Mouse (Mus musculus): ENCODE data around the gene Hoxa3. TPM values are rescaled to one million over a fixed set of nuclear protein-coding genes. Genes with fewer than 3 reads are reported as not detected.

Gene Hoxa3
- polyA plus RNA-seq, 1 experiment, result not detected

DNA sequence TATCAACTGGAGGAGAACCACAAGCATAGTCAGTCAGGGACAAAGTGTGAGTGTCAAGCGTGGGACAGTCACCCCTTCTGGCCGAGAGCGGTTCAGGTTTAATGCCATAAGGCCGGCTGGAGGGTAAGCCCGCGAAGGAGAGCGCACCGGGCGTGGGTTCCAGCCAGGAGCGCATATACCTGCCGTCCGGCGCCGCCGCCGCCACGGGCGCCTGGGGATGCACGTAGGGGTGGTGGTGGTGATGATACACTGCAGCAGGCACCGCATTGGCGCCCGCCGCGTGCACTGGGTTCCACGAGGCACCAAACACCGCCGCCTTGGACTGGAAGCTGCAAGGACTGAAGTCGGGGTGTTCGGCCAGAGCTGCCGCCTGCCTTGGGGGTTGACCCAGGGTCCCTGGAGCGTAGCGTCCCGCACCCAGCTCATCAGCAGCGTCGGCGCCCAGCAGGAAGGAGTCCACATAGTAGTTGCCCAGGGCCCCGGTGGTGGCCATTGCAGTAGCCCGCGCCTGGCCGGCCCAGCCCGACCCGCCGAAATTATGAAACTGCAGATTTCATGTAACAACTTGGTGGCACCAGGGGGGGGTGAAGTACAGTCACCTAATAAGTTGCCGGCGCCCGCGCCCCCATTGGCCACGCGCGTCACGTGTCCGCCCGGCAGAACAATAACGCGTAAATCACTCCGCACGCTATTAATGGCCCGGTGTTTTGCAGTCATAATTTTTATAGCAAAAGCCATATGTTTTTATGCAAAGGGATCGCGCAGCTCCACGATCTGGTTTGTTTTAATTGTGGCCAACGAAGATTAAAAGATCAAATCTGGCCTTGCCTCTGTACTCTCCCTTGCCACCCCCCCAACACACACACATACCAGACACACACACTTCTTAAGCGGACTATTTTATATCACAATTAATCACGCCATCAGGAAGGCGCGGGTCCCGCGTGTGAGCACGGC is 12.8 kb upstream of the Hoxa3 start:
- peak overlapping the region; percentile 5; the same call in 1 of the 2 replicates for H3K4me3 ChIP-seq (ENCODE audit: insufficient read depth, low read length)
- TF ChIP-seq POLR2A (IDR thresholded peaks at IDR 0.05; ENCODE audit: borderline replicate concordance, low read depth, low read length) (no peak), CTCF (IDR thresholded peaks at IDR 0.05; ENCODE audit: low read depth, low read length) (no peak)
- H3K27ac ChIP-seq (ENCODE audit: insufficient read depth, low read depth, low read length), result no peak overlapping the region
- H3K4me1 ChIP-seq (ENCODE audit: control insufficient read depth, insufficient read depth, low read length), result no peaks in the 10 kb centered on the region

DNA sequence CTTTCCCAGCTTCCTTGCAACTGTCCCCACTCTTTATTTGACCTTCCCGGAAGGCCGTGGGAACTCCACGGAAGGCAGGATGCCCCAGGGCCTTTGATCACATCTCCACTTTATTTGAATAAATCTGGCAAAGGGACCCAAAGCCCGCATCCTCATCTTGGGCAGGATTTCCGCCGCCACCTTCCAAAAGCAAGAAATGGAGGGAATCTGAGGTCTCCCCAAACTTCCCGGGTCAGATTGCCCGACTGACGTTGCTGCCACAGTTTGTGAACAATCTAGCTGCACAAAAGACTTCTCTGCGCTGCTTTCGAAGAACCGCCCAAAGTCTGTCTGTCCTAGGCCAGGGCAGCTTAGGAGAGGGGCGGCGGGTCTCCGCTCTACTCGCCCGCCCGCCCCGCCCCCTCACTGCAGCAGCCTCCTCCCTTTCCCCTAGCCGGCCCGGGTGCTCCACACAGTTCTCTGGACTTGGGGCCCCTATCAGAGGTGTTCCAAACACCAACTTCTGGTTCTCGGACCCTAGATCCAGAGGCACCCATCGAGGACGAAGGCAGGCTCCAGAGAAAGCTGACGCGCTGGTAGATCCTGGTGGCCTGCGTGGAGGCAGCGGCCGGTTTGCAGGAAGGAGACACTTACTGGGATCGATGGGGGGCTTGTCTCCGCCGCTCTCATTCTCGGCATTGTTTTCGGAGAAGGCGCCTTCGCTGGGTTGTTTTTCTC is 11.9 kb upstream of the Hoxa3 start:
- Histone ChIP-seq H3K4me1 (ENCODE audit: control insufficient read depth, insufficient read depth, low read length) (no peaks in the 10 kb centered on the region), H3K4me3 (ENCODE audit: insufficient read depth, low read length) (no peak overlapping the region), H3K27ac (ENCODE audit: insufficient read depth, low read depth, low read length) (no peak overlapping the region)
- TF ChIP-seq POLR2A (IDR thresholded peaks at IDR 0.05; ENCODE audit: borderline replicate concordance, low read depth, low read length) (no peak), CTCF (IDR thresholded peaks at IDR 0.05; ENCODE audit: low read depth, low read length) (no peak)

DNA sequence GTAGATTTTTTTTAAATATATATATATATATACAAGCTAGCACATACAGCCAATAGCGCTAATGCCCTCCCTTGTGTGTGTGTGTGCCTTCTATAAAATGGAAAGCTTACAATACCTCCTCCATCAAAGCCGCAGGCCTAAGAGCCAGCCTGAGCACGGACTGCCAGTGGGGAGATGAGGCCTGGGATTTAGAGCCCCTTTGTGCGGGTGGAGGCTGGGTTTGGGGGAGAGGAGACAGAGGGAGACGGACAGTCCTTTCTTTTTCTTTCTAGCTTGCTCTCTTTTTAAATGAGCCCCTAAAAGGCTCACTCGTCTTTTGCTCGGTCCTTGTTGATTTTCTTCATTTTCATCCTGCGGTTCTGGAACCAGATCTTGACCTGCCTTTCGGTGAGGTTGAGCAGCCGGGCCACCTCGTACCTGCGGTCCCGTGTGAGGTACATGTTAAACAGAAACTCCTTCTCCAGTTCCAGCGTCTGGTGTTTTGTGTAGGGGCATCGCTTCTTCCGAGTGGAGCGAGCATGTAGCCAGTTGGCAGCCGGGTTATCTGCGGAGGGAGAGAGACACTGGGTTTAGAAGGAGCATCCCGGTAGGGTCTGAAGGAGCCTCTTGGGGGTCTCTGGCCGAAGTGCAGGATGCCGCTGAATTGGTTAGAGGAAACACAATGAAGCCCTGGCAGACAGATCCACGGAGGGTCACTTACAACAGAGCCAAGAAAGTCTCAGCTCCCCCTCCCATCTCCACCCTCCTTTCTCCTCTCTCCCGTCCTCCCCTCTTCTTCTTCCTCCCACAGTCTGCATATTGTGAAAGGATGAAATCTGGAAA is 11.0 kb upstream of the Hoxa3 start:
- Histone ChIP-seq H3K4me3 (ENCODE audit: insufficient read depth, low read length) (no peak overlapping the region), H3K4me1 (ENCODE audit: control insufficient read depth, insufficient read depth, low read length) (no peaks in the 10 kb centered on the region), H3K27ac (ENCODE audit: insufficient read depth, low read depth, low read length) (no peak overlapping the region)
- TF ChIP-seq CTCF (IDR thresholded peaks at IDR 0.05; ENCODE audit: low read depth, low read length) (no peak), POLR2A (IDR thresholded peaks at IDR 0.05; ENCODE audit: borderline replicate concordance, low read depth, low read length) (no peak)

DNA sequence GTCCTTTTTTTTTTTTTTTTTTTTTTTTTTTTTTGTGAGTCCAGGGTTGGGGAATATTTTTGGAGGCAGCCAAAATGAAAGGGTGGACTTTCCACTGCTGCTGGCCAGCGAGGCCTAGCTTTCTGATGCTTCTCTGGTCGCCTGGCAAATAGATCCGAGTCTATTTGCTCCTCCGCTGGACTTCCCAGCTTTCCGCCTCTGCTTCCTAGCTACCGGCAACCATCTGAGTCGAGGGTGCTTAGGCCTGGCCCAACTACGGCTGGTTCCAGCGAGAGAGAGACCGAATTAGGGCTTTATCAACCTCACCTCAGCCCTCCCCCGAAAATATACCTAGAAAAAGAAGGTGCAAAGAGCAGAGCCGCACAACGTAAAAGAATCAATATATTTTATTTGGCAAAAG is 9.6 kb upstream of the Hoxa3 start:
- Histone ChIP-seq H3K27ac (ENCODE audit: insufficient read depth, low read depth, low read length) (no peak overlapping the region), H3K4me1 (ENCODE audit: control insufficient read depth, insufficient read depth, low read length) (no peaks in the 10 kb centered on the region), H3K4me3 (ENCODE audit: insufficient read depth, low read length) (no peak overlapping the region)
- TF ChIP-seq POLR2A (IDR thresholded peaks at IDR 0.05; ENCODE audit: borderline replicate concordance, low read depth, low read length), result no peak
- TF ChIP-seq CTCF (IDR thresholded peaks at IDR 0.05; ENCODE audit: low read depth, low read length), result no peak

DNA sequence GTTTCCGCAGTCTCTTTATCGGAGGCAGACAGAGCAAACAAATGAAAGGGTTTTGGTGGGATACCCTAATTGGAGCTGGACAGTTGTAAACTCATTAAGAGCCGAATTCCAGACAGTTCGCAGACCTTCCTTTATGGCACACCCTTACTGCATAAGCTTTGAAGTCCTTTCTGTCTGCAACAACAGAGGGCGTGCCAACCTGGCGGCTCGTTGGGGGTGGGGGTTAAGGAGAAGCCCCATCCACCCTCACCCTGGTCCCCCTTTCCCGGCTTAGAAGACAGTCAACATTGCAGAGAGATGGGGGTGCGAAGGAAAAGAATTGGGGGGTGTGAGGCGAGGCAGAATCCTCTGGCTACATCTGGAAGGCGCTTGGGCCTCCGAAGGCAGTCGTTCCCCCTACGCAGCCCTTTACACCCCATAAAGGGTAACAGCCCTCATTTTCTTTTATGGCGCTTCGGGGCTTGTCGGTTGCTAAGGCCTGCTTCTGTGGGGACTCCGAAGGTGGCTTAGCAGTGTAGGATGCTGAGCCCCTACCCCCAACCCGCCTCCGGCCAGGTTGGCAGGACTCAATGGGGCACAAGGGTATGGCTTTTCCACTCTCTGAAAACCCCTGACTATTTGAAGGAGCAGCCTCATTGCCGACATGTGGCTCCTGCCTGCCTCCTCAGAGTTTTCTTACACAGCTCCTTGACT is 9.0 kb upstream of the Hoxa3 start:
- peak overlapping the region; percentile 30 for H3K4me3 ChIP-seq (ENCODE audit: insufficient read depth, low read length)
- no peaks in the 10 kb centered on the region for H3K4me1 ChIP-seq (ENCODE audit: control insufficient read depth, insufficient read depth, low read length)
- TF ChIP-seq POLR2A (IDR thresholded peaks at IDR 0.05; ENCODE audit: borderline replicate concordance, low read depth, low read length), result no peak
- TF ChIP-seq CTCF (IDR thresholded peaks at IDR 0.05; ENCODE audit: low read depth, low read length), result no peak
- H3K27ac ChIP-seq (ENCODE audit: insufficient read depth, low read depth, low read length), result no peak overlapping the region

DNA sequence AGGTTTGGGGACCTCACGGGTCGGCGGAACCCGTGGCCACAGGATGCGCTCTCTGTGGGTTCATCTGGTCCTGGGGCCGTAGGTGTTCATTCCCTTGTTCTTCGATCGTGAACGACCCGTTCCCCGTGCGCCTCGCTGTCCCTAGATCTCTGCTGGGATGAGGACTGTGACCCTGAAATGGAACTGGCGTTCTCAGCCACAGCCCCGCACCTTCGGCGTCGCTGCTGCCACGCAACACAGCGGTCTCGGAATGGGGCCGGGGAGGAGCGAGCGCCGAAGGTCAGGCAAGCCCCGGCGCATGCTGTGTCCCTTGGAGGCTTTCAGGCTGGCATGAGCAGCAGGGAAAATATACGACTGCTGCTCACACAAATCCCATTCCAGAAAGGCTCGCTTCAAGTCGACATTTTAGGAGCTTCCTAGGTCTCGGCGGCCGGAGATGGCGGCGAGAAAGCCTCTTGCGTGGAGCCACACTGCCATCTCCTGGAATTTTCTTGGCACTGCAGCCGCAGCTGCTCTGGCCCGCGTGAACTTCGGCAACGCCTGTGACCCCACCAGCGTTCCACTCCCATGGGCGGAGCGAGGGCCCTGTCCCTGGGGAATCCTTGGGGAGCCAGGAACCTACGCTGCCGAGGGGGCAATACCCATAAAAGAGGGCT is 8.3 kb upstream of the Hoxa3 start, which contains the start of gene Hoxa7:
TSS of gene Hoxa7 (minus strand) at position 518 of the 656 bp plus-strand sequence.
- Histone ChIP-seq H3K4me3 (ENCODE audit: insufficient read depth, low read length) (peak within 1 kb of the TSS; percentile 51), H3K4me1 (ENCODE audit: control insufficient read depth, insufficient read depth, low read length) (no peaks in the 10 kb centered on the region), H3K27ac (ENCODE audit: insufficient read depth, low read depth, low read length) (no peak within 1 kb of the TSS)
- TF ChIP-seq CTCF (IDR thresholded peaks at IDR 0.05; ENCODE audit: low read depth, low read length), result peak; percentile 65
- TF ChIP-seq POLR2A (IDR thresholded peaks at IDR 0.05; ENCODE audit: borderline replicate concordance, low read depth, low read length), result no peak

DNA sequence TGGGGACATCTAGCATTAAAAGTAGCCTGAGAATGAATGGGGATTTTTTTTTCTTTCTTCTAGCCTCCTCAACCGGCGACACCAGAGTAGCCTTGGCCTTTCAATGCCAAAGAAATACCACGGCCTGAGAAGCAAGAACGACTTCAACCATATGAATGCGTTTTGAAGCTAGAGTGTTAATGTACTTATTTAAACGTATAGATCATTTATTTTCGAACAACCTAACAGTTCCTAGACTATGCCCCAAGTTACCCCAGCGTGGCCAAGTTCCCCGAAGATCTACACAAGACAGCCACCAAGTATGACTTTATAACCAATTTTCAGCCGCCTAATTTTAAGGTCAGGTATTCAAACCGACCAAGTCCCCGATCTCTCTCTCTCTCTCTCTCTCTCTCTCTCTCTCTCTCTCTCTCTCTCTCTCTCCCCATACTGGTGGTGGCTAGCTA is 7.8 kb upstream of the Hoxa3 start:
- Histone ChIP-seq H3K4me1 (ENCODE audit: control insufficient read depth, insufficient read depth, low read length) (no peaks in the 10 kb centered on the region), H3K4me3 (ENCODE audit: insufficient read depth, low read length) (peak overlapping the region; percentile 51), H3K27ac (ENCODE audit: insufficient read depth, low read depth, low read length) (no peak overlapping the region)
- no peak for TF ChIP-seq POLR2A (IDR thresholded peaks at IDR 0.05; ENCODE audit: borderline replicate concordance, low read depth, low read length)
- no peak for TF ChIP-seq CTCF (IDR thresholded peaks at IDR 0.05; ENCODE audit: low read depth, low read length)

DNA sequence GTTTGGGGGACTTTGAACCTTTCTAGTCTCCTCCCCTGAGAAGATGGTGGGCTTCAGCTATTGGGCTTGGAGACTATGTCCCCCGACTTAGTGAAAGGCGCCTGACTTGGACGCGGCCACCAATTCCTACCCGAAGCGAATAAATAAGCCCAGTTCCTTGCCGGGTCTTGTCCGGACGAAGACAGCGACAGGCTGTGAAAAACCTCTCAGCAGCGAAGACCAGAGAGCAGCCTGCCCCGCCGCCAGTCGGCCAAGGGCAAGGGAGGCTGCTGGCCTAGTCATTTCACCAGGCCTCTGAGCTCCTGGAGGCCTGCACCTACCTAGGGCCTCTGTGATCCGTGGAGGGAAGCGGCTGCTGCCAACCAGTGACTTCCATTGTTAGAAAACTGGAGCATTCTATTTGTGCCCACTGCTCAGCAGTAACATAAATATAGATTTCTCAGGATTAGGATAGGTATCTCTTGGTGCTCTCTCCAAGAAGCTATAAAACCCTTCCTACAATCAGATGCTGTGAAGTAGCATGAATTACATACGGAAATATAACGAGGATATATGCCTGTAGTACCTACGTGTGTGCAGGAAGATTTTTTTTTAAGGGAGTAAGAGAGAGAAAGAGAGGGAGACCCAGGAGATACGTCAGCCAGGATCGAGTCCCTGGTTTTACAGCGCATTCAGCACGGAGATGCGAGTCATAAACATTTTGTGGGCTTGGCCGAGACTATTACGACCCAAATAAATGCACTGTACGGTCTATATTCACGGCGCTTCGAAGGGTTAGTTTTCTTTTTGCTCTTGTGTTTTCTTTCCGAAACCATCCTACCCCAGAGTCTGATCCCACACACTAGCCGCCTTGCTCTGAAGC is 7.1 kb upstream of the Hoxa3 start:
- H3K4me1 ChIP-seq (ENCODE audit: control insufficient read depth, insufficient read depth, low read length), result no peaks in the 10 kb centered on the region
- H3K27ac ChIP-seq (ENCODE audit: insufficient read depth, low read depth, low read length), result no peak overlapping the region
- H3K4me3 ChIP-seq (ENCODE audit: insufficient read depth, low read length), result no peak overlapping the region
- TF ChIP-seq CTCF (IDR thresholded peaks at IDR 0.05; ENCODE audit: low read depth, low read length), result no peak
- TF ChIP-seq POLR2A (IDR thresholded peaks at IDR 0.05; ENCODE audit: borderline replicate concordance, low read depth, low read length), result no peak
